Mouse (Mus musculus) C2C12 (cell line): ENCODE measurements around the gene Itgb7.

Experiments
- CTCF ChIP-seq: IDR thresholded peaks from one replicate; pipeline ENCODE4 v1.5.1; 2011; ENCODE audit not compliant: control insufficient read depth, insufficient read depth, insufficient read length
- MAX ChIP-seq: IDR thresholded peaks from one replicate; pipeline ENCODE4 v1.6.1; 2011; ENCODE audit warnings: mild to moderate bottlenecking, control low read depth
- USF1 ChIP-seq: IDR thresholded peaks from one replicate; pipeline ENCODE4 v1.6.1; 2011; ENCODE audit warnings: low read depth, mild to moderate bottlenecking, control low read depth, moderate library complexity

DNA sequence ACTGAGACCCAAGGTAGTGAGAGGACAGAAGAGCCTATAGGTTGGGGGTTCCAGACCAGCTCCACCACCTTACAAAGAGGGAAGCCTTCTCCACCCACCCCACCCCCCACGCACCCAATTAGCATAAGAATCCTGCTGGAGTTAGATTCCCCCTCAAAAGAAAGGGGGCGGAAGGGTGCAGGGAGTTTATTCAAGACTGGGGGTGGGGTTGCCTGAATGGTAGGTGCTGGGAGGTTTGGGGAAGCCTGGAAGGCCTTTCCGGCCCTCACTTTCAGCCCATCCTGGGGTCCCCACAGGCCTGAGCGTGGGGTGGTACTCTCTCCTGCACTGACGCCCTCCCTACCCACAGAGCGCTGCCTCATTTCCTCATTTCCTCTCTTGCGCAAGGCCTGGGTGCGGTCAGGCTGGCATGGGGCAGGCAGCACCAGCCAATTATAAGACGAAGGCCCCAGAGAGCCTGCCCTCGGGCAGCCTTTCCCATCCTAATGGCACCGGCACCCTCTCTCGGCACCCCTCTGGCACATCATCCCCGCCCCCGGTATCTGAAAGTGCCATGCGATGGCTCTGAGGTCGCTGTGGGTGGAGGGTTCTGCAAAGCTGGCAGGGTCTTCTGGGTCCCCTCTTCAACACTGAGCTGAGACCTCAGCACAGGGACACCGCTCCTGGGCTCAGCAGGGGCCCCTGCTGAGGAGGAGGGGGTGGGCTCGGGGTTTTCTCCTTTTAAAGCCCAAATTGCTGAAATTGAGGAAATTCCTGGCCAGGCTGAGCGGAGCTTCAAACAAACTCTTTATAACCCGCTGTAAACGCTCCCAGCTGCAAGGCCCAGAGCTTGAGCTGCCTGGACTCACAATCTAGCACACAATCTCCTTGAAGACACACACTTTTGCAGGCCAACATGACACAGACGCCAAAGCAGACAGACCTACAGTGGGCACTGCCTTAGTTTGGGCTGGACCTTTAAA is 11.8 kb upstream of the Itgb7 start:
- TF ChIP-seq CTCF (no peak), USF1 (no peak), MAX (peak; percentile 90)
